Mouse (Mus musculus): ENCODE results near the gene Pitpnc1. TPM values are rescaled to one million over a fixed set of nuclear protein-coding genes. Genes with fewer than 3 reads are reported as not detected.
A peak's percentile ranks its signal among the peaks of the same experiment; 100 is the strongest.

Pitpnc1 gene
- polyA plus RNA-seq, 1 experiment from 2014 or later: 16.0 TPM

DNA sequence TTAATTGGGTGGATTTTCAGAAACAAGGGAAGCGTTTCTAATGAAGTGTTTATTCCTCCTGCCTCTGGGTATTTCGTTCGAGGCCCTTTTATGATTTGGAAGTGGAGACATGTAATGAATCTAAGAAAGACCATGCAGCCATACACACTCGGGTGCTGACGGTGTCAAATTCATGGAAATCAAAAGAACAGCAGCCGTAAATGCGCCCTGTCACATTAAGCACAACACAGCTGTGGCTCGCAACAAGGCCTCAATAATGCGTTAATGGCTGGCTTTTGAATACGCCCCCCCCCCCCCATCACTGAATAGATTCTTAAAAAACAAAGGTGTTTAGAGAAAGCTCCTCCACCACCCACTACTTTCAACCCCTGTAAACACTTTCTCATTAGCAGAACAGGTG lies 240.4 kb downstream of the Pitpnc1 start:
- H3K27me3 ChIP-seq (ENCODE audit: control insufficient read depth, insufficient read depth, low read length): no peaks in the 10 kb centered on the region
- 83% methylated on average over 10 of the region's 10 CpGs for WGBS
- H3K9me3 ChIP-seq (ENCODE audit: control insufficient read depth, low read length): peaks cover 6% of the 10 kb centered on the region
- H3K27ac ChIP-seq (replicated peaks in 1 of 2; ENCODE audit: control insufficient read depth in 1 of 2, insufficient read depth in 1 of 2, low read depth in 2 of 2, low read length in 2 of 2): no peak overlapping the region
- no peak overlapping the region for H3K4me2 ChIP-seq (ENCODE audit: low read length)
- H3K36me3 ChIP-seq (ENCODE audit: control insufficient read depth, insufficient read depth, low read length): peaks cover 11% of the 10 kb centered on the region; the same call in 1 of the 2 replicates
- no peak overlapping the region for H3K9ac ChIP-seq (ENCODE audit: low read length)
- no peak overlapping the region for H3K4me3 ChIP-seq (ENCODE audit: control insufficient read depth in 1 of 2, insufficient read depth in 1 of 2, low read depth in 1 of 2, low read length in 2 of 2)
- peaks cover 7 to 10% of the 10 kb centered on the region in 2 experiments for H3K4me1 ChIP-seq (ENCODE audit: control insufficient read depth in 2 of 2, insufficient read depth in 2 of 2, low read length in 2 of 2)
- ATAC-seq (ENCODE audit: insufficient number of reproducible peaks, insufficient read depth, low FRiP score, low read depth): no peak

GRCm38 (mm10) chr11:107226431-107226830 lies 244.1 kb downstream of the Pitpnc1 start:
- no peak overlapping the region for H3K4me2 ChIP-seq (ENCODE audit: low read length)
- H3K9me3 ChIP-seq (ENCODE audit: control insufficient read depth, low read length): peaks cover 1% of the 10 kb centered on the region; the same call in 1 of the 2 replicates
- H3K9ac ChIP-seq (ENCODE audit: low read length): no peak overlapping the region
- no peaks in the 10 kb centered on the region for H3K36me3 ChIP-seq (ENCODE audit: control insufficient read depth, insufficient read depth, low read length)
- H3K27me3 ChIP-seq (ENCODE audit: control insufficient read depth, insufficient read depth, low read length): no peaks in the 10 kb centered on the region
- no peak overlapping the region for H3K27ac ChIP-seq (replicated peaks in 1 of 2; ENCODE audit: control insufficient read depth in 1 of 2, insufficient read depth in 1 of 2, low read depth in 2 of 2, low read length in 2 of 2)
- peaks cover 23 to 34% of the 10 kb centered on the region in 2 experiments for H3K4me1 ChIP-seq (ENCODE audit: control insufficient read depth in 2 of 2, insufficient read depth in 2 of 2, low read length in 2 of 2)
- ATAC-seq (ENCODE audit: insufficient number of reproducible peaks, insufficient read depth, low FRiP score, low read depth): no peak
- WGBS: 95% methylated on average over 1 of the region's 1 CpGs
- H3K4me3 ChIP-seq (ENCODE audit: control insufficient read depth in 1 of 2, insufficient read depth in 1 of 2, low read depth in 1 of 2, low read length in 2 of 2): no peak overlapping the region

GRCm38 (mm10) chr11:107226013-107226412 lies 244.5 kb downstream of the Pitpnc1 start:
- Histone ChIP-seq H3K27me3 (ENCODE audit: control insufficient read depth, insufficient read depth, low read length) (no peaks in the 10 kb centered on the region), H3K36me3 (ENCODE audit: control insufficient read depth, insufficient read depth, low read length) (no peaks in the 10 kb centered on the region), H3K27ac (replicated peaks in 1 of 2; ENCODE audit: control insufficient read depth in 1 of 2, insufficient read depth in 1 of 2, low read depth in 2 of 2, low read length in 2 of 2) (peak overlapping the region; percentile 77 to 80), H3K9me3 (ENCODE audit: control insufficient read depth, low read length) (no peaks in the 10 kb centered on the region; the same call in 1 of the 2 replicates), H3K4me1 (ENCODE audit: control insufficient read depth in 2 of 2, insufficient read depth in 2 of 2, low read length in 2 of 2) (peaks cover 23 to 34% of the 10 kb centered on the region in 2 experiments), H3K4me3 (ENCODE audit: control insufficient read depth in 1 of 2, insufficient read depth in 1 of 2, low read depth in 1 of 2, low read length in 2 of 2) (no peak overlapping the region), H3K9ac (ENCODE audit: low read length) (no peak overlapping the region), H3K4me2 (ENCODE audit: low read length) (no peak overlapping the region)
- ATAC-seq (ENCODE audit: insufficient number of reproducible peaks, insufficient read depth, low FRiP score, low read depth): no peak
- WGBS: 55% methylated on average over 10 of the region's 10 CpGs

- no peak overlapping the region for H3K4me2 ChIP-seq (ENCODE audit: low read length)
- WGBS: 27% methylated on average over 5 of the region's 5 CpGs
- H3K27ac ChIP-seq (replicated peaks in 1 of 2; ENCODE audit: control insufficient read depth in 1 of 2, insufficient read depth in 1 of 2, low read depth in 2 of 2, low read length in 2 of 2): peak overlapping the region; percentile 77 to 80
- H3K4me1 ChIP-seq (ENCODE audit: control insufficient read depth in 2 of 2, insufficient read depth in 2 of 2, low read length in 2 of 2): peaks cover 23 to 34% of the 10 kb centered on the region in 2 experiments
- peak; percentile 80; the same call in 1 of the 2 replicates for ATAC-seq (ENCODE audit: insufficient number of reproducible peaks, insufficient read depth, low FRiP score, low read depth)
- no peaks in the 10 kb centered on the region for H3K36me3 ChIP-seq (ENCODE audit: control insufficient read depth, insufficient read depth, low read length)
- peak overlapping the region; percentile 3; the same call in 1 of the 2 replicates for H3K9ac ChIP-seq (ENCODE audit: low read length)
- H3K4me3 ChIP-seq (ENCODE audit: control insufficient read depth in 1 of 2, insufficient read depth in 1 of 2, low read depth in 1 of 2, low read length in 2 of 2): no peak overlapping the region
- H3K27me3 ChIP-seq (ENCODE audit: control insufficient read depth, insufficient read depth, low read length): no peaks in the 10 kb centered on the region
- no peaks in the 10 kb centered on the region; the same call in 1 of the 2 replicates for H3K9me3 ChIP-seq (ENCODE audit: control insufficient read depth, low read length)
Observed at GRCm38 (mm10) chr11:107225301-107225700, 245.2 kb downstream of the Pitpnc1 start.

- 61% methylated on average over 8 of the region's 8 CpGs for WGBS
- peaks cover 23 to 34% of the 10 kb centered on the region in 2 experiments for H3K4me1 ChIP-seq (ENCODE audit: control insufficient read depth in 2 of 2, insufficient read depth in 2 of 2, low read length in 2 of 2)
- H3K9me3 ChIP-seq (ENCODE audit: control insufficient read depth, low read length): no peaks in the 10 kb centered on the region; the same call in 1 of the 2 replicates
- no peak overlapping the region for H3K9ac ChIP-seq (ENCODE audit: low read length)
- no peak overlapping the region for H3K4me2 ChIP-seq (ENCODE audit: low read length)
- no peak for ATAC-seq (ENCODE audit: insufficient number of reproducible peaks, insufficient read depth, low FRiP score, low read depth)
- H3K27me3 ChIP-seq (ENCODE audit: control insufficient read depth, insufficient read depth, low read length): no peaks in the 10 kb centered on the region
- no peaks in the 10 kb centered on the region for H3K36me3 ChIP-seq (ENCODE audit: control insufficient read depth, insufficient read depth, low read length)
- no peak overlapping the region for H3K27ac ChIP-seq (replicated peaks in 1 of 2; ENCODE audit: control insufficient read depth in 1 of 2, insufficient read depth in 1 of 2, low read depth in 2 of 2, low read length in 2 of 2)
- no peak overlapping the region for H3K4me3 ChIP-seq (ENCODE audit: control insufficient read depth in 1 of 2, insufficient read depth in 1 of 2, low read depth in 1 of 2, low read length in 2 of 2)
Observed at GRCm38 (mm10) chr11:107223667-107224214, 246.8 kb downstream of the Pitpnc1 start.

DNA sequence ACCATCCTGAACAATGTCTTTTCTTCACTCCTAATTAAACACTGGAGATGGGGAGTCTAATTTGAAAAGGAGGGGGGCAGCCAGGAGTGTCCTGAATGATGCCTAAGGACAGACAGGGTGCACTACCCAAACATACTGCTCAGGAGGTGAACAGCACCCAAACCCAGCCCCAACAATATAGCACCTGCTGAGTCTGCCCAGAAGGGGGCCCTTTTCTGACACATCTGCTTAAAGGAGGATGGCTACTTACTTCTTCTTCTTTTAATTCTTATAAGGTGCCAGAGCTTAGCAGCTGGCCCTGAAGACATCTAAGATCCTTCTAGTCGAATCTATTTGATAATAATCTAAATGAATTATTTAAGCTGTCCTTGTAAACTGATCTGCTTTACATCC lies 247.3 kb downstream of the Pitpnc1 start:
- ATAC-seq (ENCODE audit: insufficient number of reproducible peaks, insufficient read depth, low FRiP score, low read depth): no peak
- no peaks in the 10 kb centered on the region; the same call in 1 of the 2 replicates for H3K9me3 ChIP-seq (ENCODE audit: control insufficient read depth, low read length)
- peak overlapping the region; percentile 6; the same call in 1 of the 2 replicates for H3K4me2 ChIP-seq (ENCODE audit: low read length)

GRCm38 (mm10) chr11:107222531-107223168 lies 247.8 kb downstream of the Pitpnc1 start:
- Histone ChIP-seq H3K27ac (replicated peaks in 1 of 2; ENCODE audit: control insufficient read depth in 1 of 2, insufficient read depth in 1 of 2, low read depth in 2 of 2, low read length in 2 of 2) (peak overlapping the region; percentile 28 to 31; a peak in 3 of 4 replicates), H3K4me3 (ENCODE audit: control insufficient read depth in 1 of 2, insufficient read depth in 1 of 2, low read depth in 1 of 2, low read length in 2 of 2) (no peak overlapping the region), H3K9ac (ENCODE audit: low read length) (no peak overlapping the region), H3K9me3 (ENCODE audit: control insufficient read depth, low read length) (no peaks in the 10 kb centered on the region; the same call in 1 of the 2 replicates), H3K36me3 (ENCODE audit: control insufficient read depth, insufficient read depth, low read length) (no peaks in the 10 kb centered on the region), H3K4me2 (ENCODE audit: low read length) (peak overlapping the region; percentile 6; the same call in 1 of the 2 replicates), H3K27me3 (ENCODE audit: control insufficient read depth, insufficient read depth, low read length) (no peaks in the 10 kb centered on the region), H3K4me1 (ENCODE audit: control insufficient read depth in 2 of 2, insufficient read depth in 2 of 2, low read length in 2 of 2) (peaks cover 23 to 34% of the 10 kb centered on the region in 2 experiments)
- ATAC-seq (ENCODE audit: insufficient number of reproducible peaks, insufficient read depth, low FRiP score, low read depth): no peak
- 41% methylated on average over 12 of the region's 12 CpGs for WGBS

More for the DNA sequence above, 247.3 kb downstream of the Pitpnc1 start:
- no peak overlapping the region for H3K9ac ChIP-seq (ENCODE audit: low read length)
- peak overlapping the region; percentile 9 to 31; a peak in 3 of 4 replicates for H3K27ac ChIP-seq (replicated peaks in 1 of 2; ENCODE audit: control insufficient read depth in 1 of 2, insufficient read depth in 1 of 2, low read depth in 2 of 2, low read length in 2 of 2)
- H3K27me3 ChIP-seq (ENCODE audit: control insufficient read depth, insufficient read depth, low read length): no peaks in the 10 kb centered on the region
- WGBS: 80% methylated on average over 1 of the region's 1 CpGs
- peaks cover 23 to 34% of the 10 kb centered on the region in 2 experiments for H3K4me1 ChIP-seq (ENCODE audit: control insufficient read depth in 2 of 2, insufficient read depth in 2 of 2, low read length in 2 of 2)
- no peak overlapping the region for H3K4me3 ChIP-seq (ENCODE audit: control insufficient read depth in 1 of 2, insufficient read depth in 1 of 2, low read depth in 1 of 2, low read length in 2 of 2)
- no peaks in the 10 kb centered on the region for H3K36me3 ChIP-seq (ENCODE audit: control insufficient read depth, insufficient read depth, low read length)
